Mouse (Mus musculus): ENCODE results near the gene Cdkal1. TPM values are rescaled to one million over a fixed set of nuclear protein-coding genes. Genes with fewer than 3 reads are reported as not detected.
A peak's percentile ranks its signal among the peaks of the same experiment; 100 is the strongest.

Cdkal1 gene
- total RNA-seq, 2 experiments from 2014 or later = 27.6 to 32.1 TPM

DNA sequence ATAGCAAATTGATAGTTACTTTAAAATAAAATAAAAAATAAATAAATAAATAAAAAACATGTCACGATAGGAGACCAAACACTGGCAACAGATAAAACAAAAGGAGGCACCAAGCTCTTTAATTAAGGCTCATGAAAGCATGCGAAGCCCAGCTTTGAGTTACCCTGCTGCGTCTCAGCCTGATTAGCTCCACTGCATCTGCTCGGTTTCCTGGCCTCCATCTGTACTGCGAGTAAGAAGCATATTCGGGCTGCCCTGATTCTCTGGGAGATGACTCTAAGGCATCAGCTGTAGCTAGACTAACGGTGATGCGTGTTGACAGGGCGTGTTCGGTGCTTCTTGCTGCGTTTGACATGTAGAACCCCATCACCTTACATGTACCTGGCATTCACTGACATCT lies 581.2 kb downstream of the Cdkal1 start:
- no peak for DNase-seq (ENCODE audit: low spot score)

DNA sequence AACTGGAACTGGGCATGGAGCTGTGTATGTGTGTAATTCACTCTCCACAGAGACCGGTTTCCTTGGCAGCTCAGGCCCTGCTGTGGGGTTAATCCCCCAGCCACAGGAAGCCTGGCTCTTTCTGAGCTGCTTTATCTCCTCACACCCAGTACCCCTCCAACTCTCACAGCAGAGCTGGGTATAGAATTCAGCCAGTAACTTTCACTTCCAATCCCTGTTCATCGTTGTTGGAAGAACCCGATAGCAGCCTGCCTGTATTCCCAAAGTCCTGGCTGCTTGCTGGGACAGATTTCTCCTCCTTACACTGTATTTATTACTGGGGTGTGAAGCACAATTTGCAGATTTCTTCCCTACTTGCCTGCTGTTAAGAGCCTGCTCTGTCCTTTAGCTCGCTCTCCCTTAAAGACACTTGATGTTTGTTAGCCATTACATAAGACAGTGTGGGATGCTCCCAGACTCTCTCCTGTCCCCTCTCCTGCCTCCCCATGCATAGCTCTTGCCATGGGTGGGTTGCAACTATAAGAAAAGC lies 581.7 kb downstream of the Cdkal1 start:
- DNase-seq (ENCODE audit: low spot score) = no peak

DNA sequence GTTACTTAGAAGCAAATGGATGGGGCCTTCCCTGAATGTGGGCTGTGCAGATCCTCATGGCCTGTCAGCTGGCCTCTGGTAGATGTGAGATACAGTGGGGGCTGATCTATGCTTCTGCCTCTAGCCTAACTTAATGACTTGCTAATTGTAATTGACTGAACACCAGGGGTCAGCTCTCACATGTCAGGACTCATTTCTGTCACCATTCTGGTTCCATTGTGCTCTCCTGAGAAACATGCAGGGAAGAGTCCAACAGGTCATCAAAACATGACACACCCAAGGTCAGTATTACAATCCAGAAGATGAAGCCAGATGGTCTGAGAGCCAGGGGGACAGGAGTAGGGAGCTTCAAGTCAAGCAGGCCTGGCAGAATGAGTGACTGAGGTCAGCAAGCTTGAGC lies 584.0 kb downstream of the Cdkal1 start:
- no peak for DNase-seq (ENCODE audit: low spot score)

DNA sequence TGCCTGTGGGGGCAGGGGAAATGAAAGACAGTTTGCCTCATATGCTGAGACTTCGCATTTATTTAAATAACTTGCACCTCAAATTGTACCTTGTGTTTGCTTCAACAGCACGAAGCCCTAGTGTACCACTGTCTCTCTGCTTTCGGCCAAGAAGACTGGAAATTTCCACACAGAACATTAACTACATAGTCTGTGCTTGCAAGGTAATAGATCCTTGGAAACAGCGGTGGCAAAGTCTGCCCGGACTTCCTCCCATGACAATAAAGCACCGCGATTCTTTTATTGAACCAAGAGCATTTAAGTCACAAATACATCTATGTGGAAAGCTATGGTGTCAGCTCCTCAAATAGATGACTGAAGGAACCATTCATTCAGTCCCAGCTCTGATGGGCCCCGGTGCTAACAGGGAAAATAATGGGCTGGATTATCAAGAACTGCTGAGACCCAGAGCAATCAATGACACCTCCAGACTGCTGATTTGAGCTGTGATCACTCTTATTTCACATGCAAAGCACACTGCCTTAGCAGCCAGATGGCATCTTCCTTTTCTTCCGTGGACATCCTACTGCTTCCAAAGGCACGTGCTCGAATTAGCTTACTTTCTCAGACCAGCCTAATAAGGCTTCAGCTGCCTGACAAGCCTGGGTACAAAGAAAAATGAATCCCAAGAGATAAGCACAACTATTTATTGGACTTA lies 591.3 kb downstream of the Cdkal1 start:
- DNase-seq (ENCODE audit: low spot score) = no peak

DNA sequence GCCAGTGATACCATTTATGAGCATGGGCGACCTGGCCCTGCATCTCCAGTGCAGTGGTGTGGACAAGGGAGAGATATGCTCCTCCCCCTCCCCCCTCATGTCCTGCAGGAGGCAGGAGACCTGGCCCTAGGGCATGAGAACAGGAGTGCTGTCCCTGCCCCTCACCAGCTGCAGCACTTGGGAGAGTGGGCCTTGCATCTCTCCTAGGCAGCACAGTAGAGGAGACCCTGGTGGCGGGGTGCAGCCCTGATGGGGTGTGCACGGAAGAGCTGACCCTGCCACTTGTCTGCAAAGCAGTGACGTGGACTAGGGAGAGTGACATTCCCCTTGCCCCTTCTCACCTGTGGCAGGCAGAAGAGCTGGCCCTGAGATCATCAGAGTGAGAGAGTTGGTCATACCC lies 593.3 kb downstream of the Cdkal1 start:
- DNase-seq (ENCODE audit: low spot score) = no peak

DNA sequence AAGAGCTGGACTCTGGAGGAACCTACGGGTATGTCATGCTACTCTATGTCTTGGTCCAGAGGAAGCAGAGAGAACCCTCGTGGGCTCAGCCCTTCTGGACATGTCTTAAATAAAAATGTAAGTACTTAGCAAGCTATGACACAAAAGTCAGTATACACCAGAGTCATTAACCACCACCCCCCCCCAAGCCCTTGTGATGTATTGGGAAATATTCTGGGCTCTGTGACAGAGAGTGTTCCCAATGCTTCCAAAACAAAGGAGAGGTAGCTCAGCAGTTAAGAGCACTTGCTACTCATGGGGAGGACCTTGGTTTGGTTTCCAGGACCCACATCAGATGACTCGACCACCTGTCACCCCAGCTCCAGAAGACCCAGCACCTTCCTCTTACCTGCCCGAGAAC lies 606.9 kb downstream of the Cdkal1 start:
- no peak for DNase-seq (ENCODE audit: low spot score)

DNA sequence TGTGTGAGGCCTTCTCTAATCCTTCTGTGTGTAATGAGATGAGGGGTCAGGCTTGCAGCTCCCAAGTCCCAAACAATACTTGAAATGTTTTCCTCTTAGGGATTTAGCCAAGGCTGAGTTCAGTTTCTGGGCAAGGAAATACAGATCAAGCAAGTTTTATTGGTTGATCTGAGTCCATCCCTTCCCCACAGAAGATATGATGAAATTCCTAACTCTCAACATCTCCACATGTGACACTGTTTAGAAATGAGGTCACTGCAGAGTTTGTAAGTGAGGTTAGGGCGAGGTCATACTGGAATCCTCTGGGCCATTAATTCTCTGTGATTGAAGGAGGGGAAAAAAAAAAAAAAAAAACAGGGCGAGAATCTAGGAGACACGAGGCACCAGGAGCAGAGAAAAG lies 607.7 kb downstream of the Cdkal1 start:
- no peak for DNase-seq (ENCODE audit: low spot score)

DNA sequence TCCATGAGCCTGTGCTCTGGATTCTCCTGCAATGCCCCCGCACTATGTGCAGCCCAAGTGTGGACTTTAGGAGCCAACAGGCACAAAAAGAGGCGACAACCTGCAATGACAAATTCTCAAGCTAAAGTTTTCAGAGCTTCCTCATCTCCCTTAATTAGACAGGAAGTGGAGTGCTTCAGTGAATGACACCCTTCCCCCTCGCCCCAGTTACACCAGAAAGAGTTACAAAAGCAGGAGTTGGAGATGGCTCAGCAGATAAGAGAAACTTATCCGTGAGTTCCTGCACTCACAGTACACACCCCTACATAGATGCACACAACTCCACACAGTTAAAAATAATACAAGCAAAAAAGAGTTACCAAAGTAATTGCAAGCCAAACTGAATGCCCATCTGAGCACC lies 620.4 kb downstream of the Cdkal1 start:
- DNase-seq (ENCODE audit: low spot score) = no peak

DNA sequence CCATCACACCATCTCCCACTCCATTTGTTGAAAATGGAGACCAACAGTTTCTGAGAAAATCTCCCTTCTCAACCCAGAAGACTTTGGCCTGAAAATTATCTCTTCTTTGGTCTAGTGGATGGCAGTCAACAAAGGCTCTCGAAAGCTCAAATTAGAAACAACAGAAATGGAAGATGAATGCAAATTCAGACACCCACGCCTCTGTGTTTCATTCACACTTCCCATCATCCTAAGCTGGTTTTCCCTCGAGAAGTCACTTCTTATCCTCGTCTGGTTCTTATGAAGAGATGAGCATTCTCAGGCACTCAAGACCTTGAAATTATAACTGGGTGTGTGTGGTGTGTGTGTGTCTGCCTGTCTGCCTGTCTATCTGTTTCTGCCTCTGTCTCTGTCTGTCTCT lies 621.0 kb downstream of the Cdkal1 start:
- no peak for DNase-seq (ENCODE audit: low spot score)

DNA sequence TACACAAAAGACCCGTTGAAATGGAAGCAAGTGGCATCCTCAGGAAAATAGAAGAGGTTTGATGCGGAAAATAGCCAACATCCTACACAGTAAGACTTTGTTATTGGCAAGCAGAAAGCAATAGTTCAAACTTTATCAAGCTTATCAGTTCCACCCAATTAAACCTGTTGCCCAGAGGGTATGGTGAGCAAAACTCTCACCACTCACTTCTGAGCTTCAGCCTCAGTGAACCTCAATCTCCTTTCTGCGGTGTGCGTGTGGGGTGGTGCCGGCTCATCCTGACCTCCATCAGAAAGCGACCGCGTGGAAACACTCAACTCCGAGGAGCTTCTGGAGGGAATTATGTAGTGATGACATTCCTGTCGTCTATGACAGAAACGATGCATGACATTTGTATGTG lies 621.5 kb downstream of the Cdkal1 start:
- no peak for DNase-seq (ENCODE audit: low spot score)

DNA sequence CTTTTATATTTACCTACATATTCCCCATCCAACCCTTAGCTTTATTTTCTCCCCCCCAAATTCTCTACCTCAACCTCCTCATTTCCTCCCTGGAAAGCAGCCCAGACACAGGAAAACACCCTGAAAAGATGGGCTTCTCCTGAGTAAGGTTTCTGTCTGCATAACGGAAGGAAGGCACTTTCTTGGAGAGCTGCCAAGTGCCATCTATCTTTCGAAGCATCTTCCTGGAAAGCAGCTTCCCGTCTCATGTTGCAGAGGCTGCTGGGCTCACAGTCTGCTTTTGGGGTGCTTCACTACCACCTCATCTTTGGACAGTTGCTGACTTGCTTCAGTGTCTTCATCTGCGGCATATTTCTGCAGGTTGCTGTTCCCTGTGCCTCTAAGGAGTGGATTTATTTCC lies 622.8 kb downstream of the Cdkal1 start:
- DNase-seq (ENCODE audit: low spot score) = no peak

DNA sequence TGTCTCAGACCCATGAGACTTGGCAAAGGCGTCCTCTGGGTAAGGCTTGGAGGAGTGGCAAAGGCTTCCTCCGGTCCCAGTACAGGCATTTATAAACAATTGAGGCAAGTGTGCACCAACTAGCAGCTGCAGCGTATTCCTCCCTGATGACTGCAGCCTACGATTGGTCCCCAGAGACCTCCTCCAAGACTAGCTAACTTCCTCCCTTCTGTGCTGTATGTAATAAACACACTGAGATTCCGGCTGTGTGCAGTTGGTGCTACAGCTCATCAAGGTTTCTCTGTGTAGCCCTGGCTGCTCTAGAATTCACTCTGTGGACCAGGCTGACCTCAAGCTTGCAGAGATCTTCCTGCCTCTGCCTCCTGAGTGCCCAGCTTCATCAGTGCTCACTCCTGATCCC lies 630.7 kb downstream of the Cdkal1 start:
- DNase-seq (ENCODE audit: low spot score) = no peak

DNA sequence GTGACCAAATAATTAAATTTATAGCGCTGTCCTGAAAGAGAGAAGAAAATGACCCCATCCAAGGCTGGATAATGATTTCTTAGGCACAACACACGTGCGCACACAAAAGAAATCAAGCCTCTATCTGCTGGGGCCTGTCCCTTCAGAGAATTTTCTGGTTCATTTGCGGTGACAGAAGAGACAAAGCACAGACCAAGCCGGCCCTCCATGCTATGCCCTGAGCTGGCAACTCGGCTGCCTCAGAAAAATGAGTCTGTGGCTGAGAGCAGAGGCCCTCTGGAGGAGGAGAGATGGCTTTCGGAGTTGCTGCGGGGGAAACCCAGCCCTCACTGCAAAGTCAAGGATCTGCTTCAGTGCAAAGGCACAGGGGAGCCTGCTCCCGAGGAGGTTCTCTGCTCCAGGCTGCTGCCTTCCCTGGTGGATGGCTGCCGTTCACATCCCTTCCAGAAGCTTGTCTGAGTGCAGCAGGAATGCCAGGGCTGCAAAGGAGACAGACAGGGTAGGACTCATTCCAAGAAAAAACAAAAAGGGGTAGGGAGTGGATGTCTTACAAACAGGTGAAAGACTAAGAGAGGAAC lies 633.1 kb downstream of the Cdkal1 start:
- no peak for DNase-seq (ENCODE audit: low spot score)

DNA sequence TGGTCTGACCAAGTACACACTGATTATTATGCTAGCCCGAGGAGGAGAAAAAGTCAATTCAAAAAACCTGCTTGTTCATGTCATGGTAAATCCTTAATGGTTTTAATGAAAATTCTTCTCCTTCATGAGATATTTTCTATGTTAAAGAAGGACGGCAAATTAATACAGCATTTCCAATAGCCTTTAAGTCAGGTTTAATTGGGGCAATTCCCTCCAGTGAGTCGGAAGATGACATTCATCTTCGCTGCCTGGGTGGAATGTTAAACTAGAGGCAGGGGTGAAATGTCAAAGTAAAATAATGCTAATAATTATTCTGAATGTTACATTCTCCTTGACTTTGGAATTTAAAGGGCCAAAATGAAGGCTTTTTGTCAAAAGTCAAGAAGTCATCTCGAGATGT lies 633.8 kb downstream of the Cdkal1 start:
- no peak for DNase-seq (ENCODE audit: low spot score)

DNA sequence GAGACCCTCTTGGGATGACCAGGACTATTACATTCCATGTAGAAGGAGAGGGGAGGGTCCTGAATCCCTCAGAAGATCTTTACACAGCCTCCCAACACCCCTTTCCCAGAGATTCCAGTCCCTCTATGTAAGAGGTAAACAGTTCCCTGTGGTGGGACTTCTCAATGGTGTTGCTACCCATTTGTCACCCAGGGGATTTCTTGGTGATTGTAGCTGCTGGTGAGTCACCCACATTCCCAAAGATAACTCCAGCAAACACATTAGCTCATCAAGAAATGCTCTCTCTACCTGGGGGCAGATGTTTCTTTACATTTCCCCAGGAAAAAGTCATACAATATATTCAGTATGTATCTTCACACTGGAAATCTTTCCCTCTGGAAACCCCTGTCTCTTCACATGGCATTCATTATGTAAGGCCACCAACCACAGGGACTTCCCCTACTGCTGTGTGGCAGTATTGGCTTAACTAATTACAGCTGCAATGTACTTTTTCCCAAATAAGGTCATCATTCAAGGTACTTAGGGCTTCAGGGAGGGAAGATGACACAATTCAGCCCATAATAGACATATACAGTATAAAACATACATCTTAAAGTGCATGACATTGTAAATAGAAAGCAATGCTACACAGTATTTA lies 636.8 kb downstream of the Cdkal1 start:
- no peak for DNase-seq (ENCODE audit: low spot score)

DNA sequence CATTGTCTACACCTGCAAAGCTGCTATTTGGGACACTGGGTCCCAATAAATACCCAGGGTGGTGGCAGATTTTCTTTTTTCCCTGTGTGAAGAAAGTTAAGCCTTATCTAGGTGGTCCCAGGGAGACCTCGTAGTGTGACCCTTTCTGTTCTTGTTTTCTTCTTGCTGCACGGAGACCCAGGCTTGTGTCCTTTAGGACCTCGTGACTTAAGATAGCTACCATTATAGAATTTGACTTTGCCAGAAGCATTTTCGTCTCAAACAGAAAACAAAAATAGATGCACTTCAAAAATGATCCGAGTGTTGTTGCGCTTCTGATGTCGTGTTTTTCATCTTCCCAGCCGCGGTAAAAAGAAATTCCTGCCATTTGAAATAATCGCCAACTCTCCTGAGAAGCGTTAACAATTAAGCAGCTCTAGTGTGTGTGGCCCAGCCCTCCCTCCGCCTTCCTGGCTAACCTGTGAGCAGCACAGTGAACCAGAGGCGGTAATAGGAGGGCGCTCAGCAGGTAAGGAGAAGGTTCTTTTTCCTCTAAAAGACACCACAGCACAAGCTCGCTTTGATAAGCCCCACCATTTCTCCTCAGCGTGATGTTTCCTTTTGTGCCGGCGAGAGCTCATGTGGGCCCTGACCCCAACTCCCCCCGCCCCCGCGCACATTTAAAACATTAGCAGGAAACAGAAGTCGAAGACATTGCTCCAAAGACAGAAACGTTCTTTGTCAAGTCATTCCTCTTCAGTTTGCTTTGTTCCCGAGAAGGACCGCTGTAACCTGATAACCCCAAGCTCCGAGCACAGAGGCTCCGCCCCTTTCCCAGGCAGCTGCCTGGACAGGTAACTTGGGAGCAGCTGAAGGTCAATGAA lies 645.1 kb downstream of the Cdkal1 start:
- no peak for DNase-seq (ENCODE audit: low spot score)

DNA sequence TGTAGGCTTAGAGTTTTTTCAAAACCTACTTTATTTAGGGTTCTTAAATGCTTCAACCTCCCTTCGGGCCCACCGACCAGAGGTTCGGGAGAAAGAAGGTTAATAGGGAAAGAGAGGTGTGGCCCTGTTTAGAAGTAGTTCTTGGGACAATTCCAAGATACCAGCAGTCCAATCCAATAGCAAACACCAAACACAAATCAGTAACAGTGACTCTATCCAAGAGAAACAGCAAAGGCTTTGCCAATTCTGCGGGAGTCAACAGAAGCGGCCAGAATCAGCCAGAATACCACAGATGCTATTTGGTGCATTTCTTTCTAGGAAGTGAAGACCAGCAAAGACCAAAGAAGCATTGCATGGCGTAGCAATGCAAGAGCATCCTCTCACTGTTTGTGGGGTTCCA lies 646.7 kb downstream of the Cdkal1 start:
- DNase-seq (ENCODE audit: low spot score) = no peak

DNA sequence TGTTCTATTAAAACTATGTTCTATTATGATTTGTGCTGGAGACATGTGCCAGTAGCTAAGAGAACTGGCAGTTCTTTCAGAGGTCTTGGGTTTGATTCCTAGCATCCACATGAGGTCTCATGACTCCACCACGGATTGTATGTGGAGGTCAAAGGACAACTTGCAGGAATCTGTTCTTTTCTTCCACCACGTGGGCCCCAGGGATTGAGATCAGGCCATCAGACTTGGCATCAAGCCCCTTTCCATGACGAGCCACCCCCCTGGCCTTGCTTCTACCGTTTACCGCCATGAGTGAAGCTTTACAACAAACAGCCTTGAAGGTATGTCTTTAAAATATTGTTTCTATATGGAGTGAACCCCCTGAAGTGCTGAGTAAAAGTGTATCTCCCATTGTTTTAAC lies 651.6 kb downstream of the Cdkal1 start:
- no peak for DNase-seq (ENCODE audit: low spot score)

DNA sequence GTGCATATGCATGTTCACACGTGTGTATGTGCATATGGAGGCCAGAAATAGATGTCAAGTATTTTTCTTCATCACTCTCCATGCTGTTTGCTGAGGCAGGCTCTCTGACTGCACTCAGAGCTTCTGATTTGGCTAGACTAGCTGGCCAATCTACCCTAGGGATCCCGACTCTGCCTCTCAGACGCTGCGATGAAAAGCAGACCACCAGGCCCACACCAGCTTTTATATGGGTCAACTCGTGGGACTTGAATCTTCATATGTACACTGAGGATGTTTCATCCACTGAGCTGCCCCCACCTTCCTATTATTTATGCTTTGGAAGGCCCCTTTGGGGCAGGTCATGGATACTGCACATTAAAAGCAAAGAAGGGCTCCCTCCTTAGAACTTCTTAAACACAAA lies 652.0 kb downstream of the Cdkal1 start:
- no peak for DNase-seq (ENCODE audit: low spot score)

DNA sequence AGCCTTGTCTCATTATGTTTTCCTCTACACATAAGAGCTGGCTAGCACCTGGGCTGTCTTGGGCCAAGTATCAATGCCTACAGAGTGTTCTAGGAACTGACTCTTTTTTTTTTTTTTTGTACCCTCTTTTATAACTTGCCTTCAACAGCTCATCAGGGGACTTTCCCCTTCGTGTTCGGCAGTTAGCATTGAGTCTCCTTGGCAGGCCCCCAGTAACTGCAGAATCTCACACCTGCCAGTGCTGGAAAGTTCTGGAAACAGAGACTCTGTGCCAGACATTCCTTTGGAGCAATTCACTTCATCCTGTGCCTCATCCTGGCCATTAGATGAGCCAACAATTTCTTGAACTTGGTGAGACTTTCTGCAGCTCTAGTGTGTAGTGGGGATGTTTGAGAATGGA lies 652.9 kb downstream of the Cdkal1 start:
- DNase-seq (ENCODE audit: low spot score) = peak; percentile 73

DNA sequence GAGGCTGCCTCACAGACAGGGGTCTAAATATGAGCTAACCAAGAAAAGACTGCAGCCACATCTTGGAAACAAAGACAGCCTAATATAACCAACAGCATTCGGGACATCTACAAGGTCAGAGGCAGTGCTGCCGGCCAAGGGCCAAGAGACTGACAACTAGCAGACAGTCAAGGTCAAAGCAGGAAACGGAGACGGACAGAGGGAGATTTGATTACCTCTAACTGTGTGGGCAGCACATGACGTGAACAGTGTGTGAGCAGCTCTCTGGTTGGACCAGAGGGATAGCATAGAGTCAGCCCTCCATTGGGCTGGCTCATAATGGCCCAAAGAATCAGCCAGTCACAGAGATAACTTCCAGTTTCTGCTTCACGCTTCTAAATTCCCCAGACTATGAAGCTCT lies 655.8 kb downstream of the Cdkal1 start:
- DNase-seq (ENCODE audit: low spot score) = peak; percentile 23
